Mouse (Mus musculus) 416B (cell line): Measurements from ENCODE around the gene Fam104a.

Experiments
- DNase-seq: peaks from one replicate; pipeline ENCODE4 v3.0.0; 2011; ENCODE audit warnings: low read depth

The Fam104a gene

GRCm38 (mm10) chr11:113703758-113704157, 19.8 kb upstream of the Fam104a start:
- DNase-seq: peak; percentile 71

- no peak for DNase-seq
Measured at GRCm38 (mm10) chr11:113699643-113700042, 15.7 kb upstream of the Fam104a start.

- no peak for DNase-seq
Measured at GRCm38 (mm10) chr11:113698013-113698545, 14.1 kb upstream of the Fam104a start.

GRCm38 (mm10) chr11:113697571-113697970, 13.6 kb upstream of the Fam104a start:
- no peak for DNase-seq

- DNase-seq: no peak
Measured at GRCm38 (mm10) chr11:113691851-113692250, 7.9 kb upstream of the Fam104a start.

- DNase-seq: no peak
Measured at GRCm38 (mm10) chr11:113691318-113691717, 7.4 kb upstream of the Fam104a start.

GRCm38 (mm10) chr11:113690506-113690905, 6.6 kb upstream of the Fam104a start:
- DNase-seq: no peak

GRCm38 (mm10) chr11:113687031-113687430, 3.1 kb upstream of the Fam104a start:
- DNase-seq: no peak

GRCm38 (mm10) chr11:113684707-113685426, 912 bp upstream of the Fam104a start:
- no peak for DNase-seq

- DNase-seq: no peak
Measured at GRCm38 (mm10) chr11:113683627-113683956, 363 bp downstream of the Fam104a start.

- DNase-seq: peak; percentile 81
Measured at GRCm38 (mm10) chr11:113682897-113683626, 893 bp downstream of the Fam104a start.

- peak; percentile 35 for DNase-seq
Measured at GRCm38 (mm10) chr11:113681979-113682378, 2.0 kb downstream of the Fam104a start.

- DNase-seq: peak; percentile 84
Measured at GRCm38 (mm10) chr11:113680954-113681353, 3.0 kb downstream of the Fam104a start.

- DNase-seq: peak; percentile 32
Measured at GRCm38 (mm10) chr11:113678373-113678772, 5.6 kb downstream of the Fam104a start.

- DNase-seq: no peak
Measured at GRCm38 (mm10) chr11:113677378-113677777, 6.6 kb downstream of the Fam104a start.

GRCm38 (mm10) chr11:113676847-113677246, 7.1 kb downstream of the Fam104a start:
- DNase-seq: no peak

GRCm38 (mm10) chr11:113674595-113674994, 9.4 kb downstream of the Fam104a start:
- no peak for DNase-seq

- DNase-seq: no peak
Measured at GRCm38 (mm10) chr11:113673614-113674013, 10.3 kb downstream of the Fam104a start.

GRCm38 (mm10) chr11:113669711-113670110, 14.2 kb downstream of the Fam104a start:
- DNase-seq: no peak

GRCm38 (mm10) chr11:113668857-113669256, 15.1 kb downstream of the Fam104a start:
- DNase-seq: no peak

GRCm38 (mm10) chr11:113667704-113668103, 16.3 kb downstream of the Fam104a start:
- no peak for DNase-seq

GRCm38 (mm10) chr11:113667122-113667521, 16.8 kb downstream of the Fam104a start:
- no peak for DNase-seq

- DNase-seq: no peak
Measured at GRCm38 (mm10) chr11:113666648-113667047, 17.3 kb downstream of the Fam104a start.
